Mouse (Mus musculus) cerebellum, postnatal 14 days (tissue): ENCODE measurements at regions not wholly inside any gene's neighbourhood (a gene's known extent, or its start where the extent isn't known, plus 50 kb on each side); places are given as distances from the start of the nearest gene placed in this dataset.

Experiments
- DNase-seq, 2 experiments: peaks; one replicate each; pipeline ENCODE4 v3.0.0; 2021; ENCODE audit warnings: mixed read lengths in 2 of 2

DNA sequence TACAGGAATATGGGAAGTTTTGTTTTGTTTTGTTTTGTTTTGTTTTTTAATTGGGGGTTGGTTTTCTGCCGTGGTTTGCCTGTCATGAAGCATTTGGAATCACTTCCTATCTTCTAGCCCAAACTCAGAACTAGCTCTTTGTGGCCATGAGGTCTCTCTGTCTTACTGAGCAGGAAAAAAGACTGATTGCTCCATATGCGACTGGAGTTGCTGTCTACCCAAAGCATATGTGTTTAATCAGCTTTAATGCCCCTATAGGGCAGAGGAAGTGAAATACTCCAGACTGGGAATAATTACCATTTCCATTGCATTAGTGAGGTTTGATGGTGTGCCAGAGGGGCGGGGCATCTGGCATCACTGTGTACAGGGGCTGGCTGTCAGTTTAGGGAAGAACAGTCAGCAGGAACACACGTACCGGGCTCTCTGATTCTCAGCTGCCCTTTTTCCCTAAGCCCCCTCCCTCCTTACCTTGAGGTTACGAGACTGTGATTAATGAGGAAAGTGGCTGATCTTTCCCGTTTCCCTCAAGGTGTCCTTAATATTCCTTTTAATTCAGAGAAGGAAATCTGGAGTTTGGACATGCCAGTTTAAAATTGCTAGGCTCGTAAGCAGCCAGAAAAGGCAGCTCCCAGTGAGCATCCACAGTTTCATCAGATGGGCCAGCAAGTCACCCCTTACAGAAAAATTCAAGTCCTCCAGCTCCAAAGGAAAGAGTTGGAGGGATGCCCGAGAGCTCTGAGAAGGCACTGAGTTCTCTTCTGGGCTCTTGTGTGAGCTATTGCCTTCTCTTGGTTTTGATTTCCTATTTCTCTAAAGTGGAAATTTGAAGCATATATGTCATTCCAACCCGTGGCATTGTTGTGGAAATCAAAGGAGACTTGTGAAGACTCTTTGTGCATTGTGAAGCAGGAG is 2482.1 kb upstream of the 5930422O12Rik start:
- peak in 1 of 2 experiments; percentile 31 for DNase-seq

DNA sequence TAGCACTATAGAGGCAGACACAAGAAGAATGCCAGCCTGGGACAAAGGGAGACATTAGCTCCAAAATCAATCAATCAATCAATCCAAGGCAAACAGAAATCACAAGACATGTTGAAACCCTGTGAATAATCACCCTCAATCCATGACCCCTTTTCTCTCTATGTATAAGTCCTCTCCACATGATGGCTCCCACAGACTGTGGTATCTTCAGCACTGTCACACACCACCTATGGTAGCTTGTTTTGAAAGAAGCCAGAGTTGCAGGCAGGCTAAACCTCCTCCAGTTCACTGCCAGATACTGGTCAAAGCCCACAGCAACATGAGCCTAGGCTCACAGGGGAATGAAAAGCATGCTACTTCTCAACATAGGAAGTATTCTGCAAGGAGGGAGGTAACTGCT is 2475.7 kb upstream of the 5930422O12Rik start:
- DNase-seq: no peak

DNA sequence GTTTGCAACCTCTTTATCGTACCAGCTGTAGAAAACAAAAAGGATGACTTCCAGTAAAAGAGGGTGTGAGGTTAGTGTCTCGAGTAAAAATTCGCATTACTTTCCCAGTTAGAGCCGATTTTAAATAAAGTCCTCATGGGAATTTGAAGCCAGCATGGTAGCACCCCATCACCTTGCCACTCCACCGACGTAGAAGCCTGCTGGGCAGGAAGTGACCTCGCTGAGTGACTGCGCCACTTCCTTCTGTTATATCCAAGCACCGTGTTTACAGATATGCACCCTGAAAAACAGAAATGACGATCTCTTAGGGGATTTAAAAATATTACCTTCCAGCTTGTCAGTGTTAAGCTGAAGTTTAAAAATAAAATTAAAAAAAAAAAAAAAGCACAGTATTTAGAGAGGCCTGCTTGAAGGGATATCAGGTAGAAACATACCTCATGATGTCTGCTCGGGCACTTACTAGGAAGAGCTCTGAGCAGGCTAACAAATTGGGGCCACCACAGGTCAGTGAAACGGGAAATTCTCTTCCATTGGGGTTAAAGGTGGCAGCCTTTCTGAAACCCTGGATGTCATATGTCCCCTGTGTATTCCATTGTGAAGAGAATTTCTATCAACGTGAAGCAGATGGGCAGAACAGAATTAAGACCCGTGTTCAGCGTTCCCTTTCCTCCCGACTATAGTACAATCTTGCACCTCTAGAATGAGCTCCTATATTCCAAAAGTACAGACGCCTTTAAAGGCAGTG is 2468.9 kb upstream of the 5930422O12Rik start:
- DNase-seq: no peak

DNA sequence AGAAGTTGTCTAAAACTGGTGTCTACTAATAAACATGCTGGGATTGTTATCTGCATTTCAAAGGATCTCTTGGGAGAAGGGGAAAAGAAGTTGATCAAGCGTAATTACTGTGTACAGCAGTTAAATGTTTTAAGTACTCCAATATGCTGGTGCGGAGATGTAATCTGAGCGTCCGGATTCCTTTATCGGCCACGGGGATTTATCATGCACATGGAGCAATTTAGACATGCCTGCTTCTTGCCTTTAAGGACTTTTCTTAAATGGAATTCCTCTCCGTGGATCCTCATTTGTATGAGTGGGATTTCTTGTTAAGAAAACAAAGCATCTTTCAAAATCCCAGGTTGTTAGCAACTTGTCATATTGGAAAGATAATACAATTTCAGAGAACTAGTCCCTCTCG is 2468.0 kb upstream of the 5930422O12Rik start:
- DNase-seq: no peak

DNA sequence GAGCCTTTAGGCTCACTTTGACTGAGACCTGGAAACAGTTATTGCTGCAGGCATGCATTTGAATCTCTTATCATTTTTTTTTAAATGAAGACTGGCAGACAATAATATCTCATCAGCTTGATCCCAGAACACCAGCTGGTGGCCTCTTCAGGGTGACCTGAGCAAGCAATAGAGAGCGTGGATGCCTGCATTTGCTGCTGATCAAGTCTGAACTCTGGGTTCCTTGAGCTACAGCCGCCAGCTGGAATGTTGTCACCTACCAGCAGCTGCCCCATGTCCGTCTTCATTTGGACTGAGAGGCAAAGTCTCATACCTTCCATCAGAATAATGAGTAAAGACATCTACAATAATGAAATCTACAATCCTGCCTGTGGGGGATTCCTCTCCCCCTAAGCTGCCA is 2466.3 kb upstream of the 5930422O12Rik start:
- peak in 1 of 2 experiments; percentile 6 for DNase-seq

DNA sequence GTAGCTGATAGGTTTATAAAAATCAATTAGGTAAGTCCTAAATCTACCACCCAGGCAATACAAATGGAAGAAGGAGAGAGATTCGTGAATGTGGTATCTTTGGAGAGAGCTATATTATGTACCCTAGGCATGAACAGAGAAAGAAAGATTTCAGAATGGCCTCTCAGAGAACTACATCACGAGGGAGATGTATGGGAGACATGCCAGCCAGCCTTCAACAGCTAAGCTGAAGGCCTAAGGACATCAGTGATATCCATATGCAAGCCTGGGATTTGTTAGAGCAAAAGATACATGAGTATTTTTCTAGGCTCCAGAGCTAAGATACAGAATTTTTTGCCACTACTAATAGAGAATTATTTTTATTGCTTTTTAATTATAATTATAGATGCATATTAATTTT is 2445.7 kb upstream of the 5930422O12Rik start:
- no peak for DNase-seq

DNA sequence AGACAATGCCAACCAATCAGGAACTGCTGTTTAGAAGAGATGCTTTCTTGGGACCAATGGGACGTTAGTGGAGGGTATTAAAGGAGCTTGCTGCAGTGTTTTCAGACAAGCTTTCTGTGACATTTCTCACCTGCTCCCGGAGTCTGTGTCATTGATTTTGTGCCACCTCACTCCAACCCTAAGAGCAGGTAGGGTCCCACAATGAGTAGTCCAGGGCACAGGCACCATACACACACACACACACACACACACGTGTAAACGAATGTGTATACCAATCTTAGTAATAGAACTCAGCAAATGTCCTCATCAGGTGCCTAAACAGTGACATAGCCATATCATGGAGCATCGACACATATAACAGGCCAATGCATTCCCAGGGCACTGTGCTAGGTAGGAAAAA is 2440.5 kb upstream of the 5930422O12Rik start:
- no peak for DNase-seq

DNA sequence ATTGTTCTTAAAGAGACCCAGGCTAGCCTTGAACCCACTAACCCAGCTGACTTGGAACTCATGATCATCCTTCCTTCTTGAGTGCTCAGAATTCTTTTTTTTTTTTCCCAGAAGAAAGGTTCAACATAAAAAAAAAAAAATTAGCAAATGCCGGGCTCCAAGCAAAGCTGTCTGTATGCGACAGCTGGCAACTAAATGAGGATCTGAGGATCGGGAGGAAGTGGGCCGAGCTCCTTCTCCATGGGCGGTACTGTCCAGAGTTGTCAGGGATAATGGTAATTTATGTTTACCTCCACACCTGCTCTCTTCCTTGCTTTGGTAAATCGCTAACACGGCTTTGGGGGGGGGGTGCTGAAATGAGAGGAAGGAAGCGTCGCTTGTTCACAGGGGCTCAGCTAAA is 2429.9 kb upstream of the 5930422O12Rik start:
- no peak for DNase-seq

DNA sequence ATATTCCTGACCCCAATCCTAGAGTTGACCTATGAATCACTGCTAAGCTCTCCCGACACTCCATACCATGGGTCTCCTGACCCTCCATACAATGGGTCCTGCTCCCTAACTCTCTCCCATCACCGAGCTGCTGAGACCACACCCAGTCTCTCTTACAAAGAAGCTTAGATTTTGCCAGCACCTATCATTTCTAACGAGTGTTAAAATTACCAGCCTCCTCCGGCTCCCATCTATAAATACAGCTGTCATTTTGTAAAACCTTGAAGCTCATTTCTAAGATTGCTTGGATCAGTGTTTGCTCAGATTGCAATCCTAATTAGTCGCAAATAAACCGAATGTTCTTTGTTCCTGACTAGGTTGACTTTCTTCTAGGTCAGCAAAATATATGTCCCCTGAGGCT is 2428.4 kb upstream of the 5930422O12Rik start:
- DNase-seq: no peak

DNA sequence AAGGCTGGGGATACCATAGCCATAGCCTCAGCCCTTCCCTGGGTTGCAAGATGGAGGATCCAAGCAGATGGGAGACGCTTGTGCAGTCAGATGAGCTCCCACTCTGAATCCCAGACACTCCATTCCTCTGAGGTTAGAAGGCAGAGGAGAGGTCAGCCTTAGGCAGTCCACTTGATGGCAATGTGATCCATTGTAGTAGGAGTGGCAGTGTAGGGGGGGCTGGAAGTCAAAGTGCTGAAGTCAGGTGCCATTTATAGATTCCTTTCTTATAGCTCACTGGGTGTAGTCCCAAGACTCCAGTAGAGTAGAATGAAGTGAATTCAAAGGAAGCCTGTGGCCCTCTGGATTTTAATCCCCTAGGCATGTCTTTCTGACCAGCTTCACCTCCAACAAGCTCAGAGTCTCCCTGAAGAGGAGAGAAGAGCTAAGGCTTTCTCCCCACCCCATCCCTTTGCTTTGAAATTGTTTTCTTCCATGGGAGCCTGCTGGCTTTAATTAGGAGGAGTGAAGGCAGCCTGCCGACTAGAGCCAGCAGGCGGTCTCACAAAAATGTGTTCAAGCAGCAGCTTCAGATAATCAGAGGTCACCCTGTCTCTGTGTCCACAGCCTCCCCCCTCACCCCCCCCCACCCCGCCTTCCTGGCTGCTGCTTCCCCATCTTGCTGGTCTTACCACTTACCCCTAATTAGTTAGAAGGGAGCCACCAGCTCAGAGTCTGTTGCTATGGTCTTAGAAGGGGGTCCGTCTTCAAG is 2426.4 kb upstream of the 5930422O12Rik start:
- DNase-seq: no peak

DNA sequence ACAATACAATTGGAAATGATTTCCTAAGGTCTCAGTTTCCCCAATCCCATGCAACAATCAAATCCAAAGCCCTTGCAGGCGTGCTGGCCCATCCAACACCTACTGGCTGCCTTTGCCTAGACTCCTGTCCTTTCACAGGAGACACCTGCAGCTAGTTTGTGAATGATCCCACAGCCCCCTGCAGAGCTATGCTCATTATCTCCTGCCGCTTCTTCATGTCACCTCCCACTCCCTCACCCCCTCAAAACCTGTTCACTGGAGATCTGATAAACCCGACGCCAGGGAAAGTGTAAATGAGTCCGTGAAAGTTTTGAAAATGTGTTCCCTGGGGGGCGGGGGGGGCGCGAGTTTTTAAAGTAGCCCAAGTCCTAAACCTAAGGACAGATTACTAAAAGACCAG is 2420.2 kb upstream of the 5930422O12Rik start:
- DNase-seq: no peak

DNA sequence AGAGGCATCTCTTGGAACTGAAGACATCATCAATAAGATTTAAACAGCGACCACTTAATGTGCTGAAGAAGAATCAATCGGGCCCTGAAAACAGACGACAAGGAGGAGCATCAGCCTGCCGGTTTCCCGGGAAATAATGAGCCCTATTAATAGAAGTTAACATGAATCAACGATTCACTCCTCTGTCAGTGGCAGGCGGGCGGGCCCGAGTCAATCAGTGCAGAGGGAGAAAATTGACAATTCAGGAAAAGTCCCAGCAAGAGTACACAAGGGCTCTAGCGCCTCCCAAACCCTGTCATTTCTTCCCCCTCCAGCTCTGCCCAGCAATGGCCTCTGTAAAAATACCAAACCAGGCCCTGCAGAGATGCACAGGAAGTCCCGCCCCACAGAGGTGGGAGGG is 2416.4 kb upstream of the 5930422O12Rik start:
- DNase-seq: no peak

DNA sequence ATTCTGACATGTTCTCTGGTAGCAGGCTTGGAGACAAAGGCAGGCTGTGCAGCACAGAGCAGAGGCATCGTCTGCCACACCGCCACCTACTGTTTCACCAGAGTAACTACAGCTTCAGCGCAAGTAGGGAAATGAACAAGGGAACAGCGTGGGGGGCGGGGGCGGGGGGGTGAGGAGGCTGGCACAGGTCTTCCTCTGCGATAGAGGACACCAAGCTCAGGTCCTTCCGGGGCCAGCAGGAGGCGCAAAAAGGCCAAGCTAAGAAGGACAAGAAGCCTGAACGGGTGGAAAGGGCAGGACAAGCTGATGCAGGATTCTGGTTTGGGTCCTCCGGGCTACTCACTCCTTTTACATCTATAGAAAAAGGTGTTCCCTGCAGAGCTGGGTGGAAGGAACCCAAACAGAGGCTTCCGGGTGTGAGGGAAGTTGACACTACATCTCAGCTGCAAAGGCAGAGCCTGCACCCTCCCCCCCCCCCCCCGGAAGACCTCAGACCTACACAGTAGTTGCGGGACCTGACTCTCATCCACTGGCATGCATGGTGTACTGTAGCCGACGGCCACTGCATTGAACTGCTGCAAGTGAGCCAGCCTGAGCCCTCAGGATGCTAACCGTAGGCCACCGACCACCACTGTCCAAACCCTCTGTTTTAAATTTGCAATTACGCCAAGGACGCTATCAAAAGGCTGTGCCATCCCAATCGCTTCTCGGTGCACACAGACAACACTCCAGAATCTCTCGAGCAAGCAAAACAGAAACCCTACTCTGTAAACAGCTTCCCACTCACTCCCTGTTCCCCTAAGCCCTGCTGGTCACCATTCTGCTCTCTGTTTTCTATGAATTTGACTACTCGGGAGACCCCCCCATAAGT is 2396.6 kb upstream of the 5930422O12Rik start:
- peak; percentile 87 to 88 for DNase-seq

DNA sequence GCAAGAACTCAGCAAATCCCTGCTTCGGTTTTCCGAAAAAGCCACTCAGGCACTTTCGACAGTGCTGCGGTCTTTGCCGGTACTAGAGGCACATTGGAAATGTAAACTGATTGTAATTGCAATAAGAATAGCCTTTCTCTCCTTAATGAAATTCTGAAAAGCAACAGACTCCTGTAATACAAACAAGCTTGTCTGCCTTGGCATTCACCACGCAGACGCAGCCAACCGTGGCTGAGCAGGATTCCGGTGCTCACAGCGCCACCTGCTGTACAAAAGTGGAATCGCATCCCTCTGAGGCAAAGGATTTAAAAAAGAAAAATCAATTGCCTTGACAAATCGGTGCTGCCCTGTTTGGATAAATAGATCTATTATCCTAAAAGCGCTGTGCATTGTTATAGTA is 2395.2 kb upstream of the 5930422O12Rik start:
- peak; percentile 96 to 97 for DNase-seq

DNA sequence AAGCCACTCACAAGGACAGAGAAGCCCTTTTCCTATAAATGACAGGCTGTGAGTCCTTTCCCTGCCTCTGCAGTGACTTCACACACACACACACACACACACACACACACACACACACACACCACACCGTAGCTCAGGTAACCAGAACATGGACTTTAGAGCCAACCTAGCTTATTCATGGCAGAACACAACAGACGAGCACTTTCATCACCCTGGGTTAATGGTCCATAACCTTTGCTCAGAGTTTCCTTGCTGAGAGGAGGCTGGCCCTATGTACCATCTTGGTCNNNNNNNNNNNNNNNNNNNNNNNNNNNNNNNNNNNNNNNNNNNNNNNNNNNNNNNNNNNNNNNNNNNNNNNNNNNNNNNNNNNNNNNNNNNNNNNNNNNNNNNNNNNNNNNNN is 2391.6 kb upstream of the 5930422O12Rik start:
- DNase-seq: no peak
